Mouse (Mus musculus) mouse trophoblast stem cell (cell line): ENCODE results near the gene Guk1.
"Not testable (repeated sequence)": the region's sequence is repeated elsewhere in the genome, so short reads cannot be mapped to it uniquely, and the experiment has no call there.

Source experiments
- in situ Hi-C, 2 experiments: fragments of 300-500 bp; cut with MseI, MboI; formaldehyde crosslinking; loops; 2 replicates in 1 of 2; 3 replicates in 1 of 2; pipeline ENCODE4 v1.15.1; 2025

The Guk1 gene

DNA sequence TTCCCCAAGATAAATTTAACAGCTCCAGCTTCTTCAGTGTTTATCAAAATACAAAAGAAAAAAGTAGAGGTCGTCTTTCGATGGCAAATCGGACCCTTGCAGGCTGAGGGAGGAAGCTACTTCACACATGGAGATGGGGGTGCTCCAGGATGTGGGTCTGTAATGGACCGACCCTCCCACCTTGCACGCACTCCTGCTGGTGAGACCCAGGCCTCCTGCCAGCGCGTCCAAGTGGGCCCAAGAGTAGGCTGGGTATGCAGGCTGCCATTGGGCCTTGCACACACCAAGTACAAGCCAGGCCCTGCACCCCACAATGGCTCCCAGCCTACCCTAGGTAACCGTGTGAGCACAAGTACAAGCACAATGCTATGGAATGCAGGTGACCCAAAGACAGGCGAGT is 19.5 kb upstream of the Guk1 start:
- in situ Hi-C loops, result not testable (repeated sequence)

DNA sequence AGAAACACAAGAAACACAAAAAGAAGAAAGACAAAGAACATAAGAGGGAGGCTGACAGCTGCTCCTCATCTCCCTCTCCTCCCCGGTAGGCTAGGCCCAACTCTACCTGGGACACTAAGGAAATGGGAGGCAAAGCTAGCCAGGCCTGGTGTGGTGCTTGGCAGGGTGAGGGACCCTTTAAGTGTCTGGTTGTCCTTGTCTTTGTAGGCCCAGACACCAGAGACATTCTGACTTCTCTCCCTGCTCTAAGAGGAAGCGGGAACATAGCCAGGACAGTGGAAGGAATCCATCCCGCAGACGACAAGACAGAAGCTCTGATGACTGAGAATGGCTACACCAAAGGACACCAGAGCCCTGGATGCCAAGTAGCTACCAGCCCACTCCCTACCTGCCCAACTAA is 18.0 kb upstream of the Guk1 start:
- in situ Hi-C loops, result no loop called here

DNA sequence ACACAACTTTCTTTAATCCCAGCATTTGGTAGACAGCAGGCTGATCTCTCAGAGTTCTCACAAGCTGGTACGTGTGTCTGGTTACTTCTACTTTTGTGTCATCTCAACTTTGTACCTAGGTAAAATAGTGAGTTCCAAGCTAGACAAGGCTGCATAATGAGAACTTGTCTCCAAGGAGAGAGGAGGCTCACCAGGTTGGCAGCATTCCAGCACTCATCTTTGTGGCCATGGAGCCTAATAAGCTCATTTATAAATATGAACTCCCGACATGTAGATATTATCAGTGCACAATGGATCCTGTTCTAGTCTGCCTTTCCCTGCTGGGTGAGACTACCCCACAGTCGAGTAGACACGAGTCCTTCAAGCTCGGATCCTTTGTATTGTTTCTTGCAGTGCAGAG is 17.6 kb upstream of the Guk1 start:
- in situ Hi-C loops, result no loop called here

DNA sequence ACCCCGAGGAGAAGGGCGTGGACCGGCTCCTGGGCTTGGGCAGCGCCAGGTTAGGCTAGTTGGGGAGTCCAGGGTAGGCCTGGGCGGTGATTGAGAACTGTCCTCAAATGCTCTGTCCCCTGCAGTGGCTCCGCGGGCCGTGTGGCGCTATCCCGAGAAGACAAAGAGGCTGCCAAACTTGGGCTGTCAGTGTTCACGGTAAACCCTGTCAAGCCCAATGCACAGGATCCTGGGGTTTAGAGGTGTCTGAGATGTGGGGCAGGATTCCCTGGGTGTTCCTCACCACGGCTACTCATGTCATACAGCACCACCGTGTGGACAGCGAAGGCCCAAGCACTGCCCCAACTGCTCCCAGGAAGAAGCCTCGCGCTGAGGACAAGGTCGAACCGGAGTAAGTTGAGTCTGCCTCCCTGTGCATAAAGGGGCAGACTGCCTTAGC is 17.0 kb upstream of the Guk1 start:
- in situ Hi-C loops, result no loop called here

DNA sequence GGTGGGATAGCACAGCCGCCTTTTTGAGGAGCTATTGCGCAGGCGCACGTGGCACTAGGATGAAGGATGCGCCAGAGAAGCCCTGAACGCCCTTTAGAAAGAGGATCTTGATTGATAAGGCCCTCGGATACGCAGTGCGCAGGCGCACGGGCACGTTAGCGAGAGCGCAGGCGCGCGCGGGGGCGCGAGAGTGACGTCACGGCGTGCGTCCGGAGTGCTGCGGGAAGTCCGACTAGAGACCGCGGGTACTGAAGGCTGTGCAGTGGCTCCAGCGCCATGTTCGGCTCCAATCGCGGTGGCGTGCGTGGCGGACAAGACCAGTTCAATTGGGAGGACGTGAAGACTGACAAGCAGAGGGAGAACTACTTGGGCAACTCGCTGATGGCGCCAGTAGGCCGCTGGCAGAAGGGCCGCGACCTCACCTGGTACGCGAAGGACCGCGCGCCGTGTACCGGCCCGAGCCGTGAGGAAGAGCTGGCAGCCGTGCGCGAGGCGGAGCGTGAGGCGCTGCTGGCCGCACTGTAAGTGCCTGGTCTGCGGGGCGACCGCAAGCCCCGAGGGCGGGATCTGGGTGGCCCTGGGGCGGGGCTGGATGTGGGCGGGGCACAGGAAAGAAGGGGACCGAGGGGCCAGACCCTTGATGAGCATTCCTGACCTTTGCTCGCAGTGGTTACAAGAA is 16.3 kb upstream of the Guk1 start, which contains the start of gene 2310033P09Rik:
Gene 2310033P09Rik, plus strand, starts transcription at position 169 of the 679 bp plus-strand sequence.
- in situ Hi-C loops, result no loop called here

DNA sequence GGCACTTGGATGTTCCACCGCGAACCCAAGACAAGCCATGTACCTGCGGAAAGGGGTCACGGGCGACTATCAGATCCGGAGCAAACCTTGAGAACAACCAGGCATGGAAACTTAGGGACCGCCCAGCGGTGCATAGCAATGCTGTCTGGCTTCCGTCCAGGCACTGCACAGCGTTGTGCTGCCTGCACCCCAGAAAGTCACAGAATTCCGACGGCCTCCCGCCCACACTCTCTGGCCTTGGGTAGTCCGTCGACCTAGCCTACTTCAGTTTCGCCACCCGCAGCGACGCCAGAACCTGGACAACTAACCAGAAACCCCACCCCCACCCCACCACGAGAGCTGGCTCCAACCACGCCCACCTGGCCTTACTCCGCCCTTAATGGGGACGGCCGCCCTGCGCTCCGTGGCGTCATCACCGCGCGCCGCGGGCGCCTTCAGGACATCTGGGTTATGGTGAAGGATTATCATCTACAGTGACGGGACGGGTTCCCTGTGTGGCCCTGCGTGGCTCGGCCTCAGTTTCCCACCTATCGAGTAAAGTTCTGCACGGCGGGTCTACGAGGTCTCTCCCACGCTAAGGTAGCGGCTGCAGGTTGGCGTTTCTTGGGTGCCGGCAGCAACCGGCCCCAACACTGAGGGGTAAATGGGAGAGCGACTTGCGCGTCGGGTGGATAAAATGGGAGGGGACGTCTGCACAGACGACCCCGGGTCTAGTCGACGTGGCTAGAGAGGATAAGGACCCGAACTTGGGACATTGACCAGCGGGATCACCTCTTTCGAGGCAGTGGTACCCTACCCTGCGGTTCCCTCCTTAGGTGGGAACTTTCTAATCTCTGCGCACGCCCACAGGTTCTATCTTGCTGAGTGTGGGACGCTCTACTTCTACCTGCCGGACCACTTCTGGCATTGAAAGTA is 10.3 kb upstream of the Guk1 start, which contains the start of gene Mrpl55:
Gene Mrpl55, plus strand, starts transcription at position 406 of the 915 bp plus-strand sequence.
- in situ Hi-C loops, result no loop called here

DNA sequence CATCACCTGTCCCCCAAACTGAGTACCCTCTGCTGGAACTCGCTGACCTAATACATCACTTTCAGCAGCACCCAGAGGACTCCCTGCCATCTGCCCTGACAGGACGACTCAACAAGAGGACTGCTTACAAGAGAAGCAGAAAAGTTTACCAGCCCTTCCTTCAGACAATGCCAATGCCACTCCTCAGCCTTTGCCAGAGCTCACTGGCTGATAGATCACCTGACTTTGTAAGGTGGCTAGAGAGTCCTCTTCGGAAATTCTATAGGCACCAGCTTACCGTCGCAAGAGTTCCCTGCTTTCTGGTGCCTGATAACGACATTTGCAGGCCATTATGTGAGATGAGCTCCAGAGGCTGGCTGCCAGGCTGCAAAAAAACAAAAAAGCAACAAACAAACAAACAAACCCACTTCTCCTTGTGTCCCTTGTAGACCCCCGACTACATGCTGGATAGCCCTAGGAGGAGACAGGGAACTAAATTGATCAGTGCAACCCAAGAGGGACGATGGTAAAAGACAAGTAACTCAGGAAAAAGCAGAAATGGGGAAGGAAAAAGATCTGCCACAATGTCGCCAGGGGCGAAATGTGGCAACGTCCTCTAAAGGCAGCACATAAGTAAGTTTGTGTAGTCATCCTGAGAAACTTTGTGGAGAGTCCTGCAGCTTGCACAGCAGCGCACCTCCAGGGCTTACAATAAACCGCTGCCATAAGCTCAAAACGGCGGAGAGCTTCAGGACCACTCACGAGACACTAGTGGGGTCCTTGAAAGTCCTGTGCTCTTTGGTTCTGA is 9.4 kb upstream of the Guk1 start:
- in situ Hi-C loops, result no loop called here

DNA sequence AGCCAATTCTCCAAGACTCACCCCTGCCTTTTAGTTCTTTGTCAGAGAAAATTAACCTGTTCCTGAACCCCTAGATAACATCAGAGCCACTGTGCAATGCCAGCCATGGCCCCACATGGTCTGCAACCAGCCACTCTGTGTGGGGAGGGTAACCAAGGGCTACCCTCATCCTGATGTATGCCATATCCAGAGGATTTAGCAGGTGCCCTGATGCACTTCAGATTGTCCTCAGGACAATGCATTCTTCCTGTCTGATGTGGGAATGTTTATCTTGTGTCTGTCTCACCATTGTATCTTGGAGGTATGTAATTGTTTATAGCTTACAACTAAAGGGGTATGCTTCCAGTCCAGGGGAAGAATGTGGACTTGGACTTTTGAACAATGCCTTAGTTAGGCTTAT is 4.2 kb upstream of the Guk1 start:
- in situ Hi-C loops, result no loop called here

DNA sequence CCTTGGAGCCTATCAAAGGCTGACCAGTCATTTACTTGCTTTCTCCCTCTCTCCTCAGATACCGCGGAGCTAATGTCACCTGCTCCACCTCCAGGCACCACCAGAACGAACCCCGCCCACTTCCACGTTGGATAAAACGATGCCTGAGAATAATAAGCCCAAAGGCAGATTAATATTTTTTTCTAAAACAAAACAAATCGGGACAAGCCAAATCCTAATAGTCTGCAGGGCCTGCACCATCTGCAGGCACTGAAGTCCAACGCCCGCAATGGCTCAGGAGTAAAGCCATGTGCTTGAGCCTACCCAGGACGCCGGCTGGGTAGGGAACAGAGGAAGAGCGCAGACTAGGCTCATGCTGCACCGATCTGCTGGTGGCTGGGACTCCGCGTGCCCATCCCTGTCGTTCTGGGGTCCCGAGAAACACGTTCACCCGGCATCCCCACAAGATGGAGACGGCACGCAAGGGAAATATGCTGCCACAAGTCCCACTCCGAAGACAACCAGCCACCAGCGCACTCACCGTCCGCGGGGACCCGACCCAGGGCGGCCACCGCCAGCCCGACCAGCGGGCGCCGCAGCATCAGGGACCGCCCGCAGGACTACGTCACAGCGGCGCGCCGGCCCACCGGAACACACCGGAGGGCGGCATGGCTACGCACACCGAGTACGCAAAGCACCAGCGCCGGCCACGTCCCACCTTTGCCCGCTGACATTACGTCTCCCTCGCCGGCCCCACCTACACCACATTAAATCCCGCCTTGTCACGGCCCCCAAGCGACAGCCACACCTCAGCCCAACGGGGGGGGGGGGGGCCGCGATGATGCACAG is 567 bp downstream of the Guk1 start:
- in situ Hi-C loops, result no loop called here

DNA sequence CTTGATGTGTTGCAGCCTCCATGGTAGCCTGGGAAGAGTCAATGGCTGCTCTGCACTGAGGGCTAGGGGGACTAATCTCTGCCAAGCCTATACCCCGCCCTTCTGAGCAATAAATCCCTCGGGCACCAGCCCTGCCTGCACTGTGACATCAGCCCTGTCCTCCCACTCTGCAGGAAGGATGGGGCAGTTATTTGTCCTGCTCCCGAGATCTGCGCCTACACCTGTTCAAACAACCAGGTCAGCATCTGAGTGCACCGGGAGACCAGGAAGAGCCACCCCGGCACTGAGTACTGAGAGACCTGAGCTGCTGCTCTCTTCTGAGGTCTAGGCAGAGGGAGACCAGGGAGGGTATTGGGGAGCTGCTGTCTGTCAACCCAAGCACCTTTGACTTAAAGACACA is 4.3 kb downstream of the Guk1 start:
- in situ Hi-C loops, result loop anchor here in 1 of 2 experiments (10.0 kb wide), 1 partner anchor 93 kb away; no protein-coding TSS in a partner anchor

DNA sequence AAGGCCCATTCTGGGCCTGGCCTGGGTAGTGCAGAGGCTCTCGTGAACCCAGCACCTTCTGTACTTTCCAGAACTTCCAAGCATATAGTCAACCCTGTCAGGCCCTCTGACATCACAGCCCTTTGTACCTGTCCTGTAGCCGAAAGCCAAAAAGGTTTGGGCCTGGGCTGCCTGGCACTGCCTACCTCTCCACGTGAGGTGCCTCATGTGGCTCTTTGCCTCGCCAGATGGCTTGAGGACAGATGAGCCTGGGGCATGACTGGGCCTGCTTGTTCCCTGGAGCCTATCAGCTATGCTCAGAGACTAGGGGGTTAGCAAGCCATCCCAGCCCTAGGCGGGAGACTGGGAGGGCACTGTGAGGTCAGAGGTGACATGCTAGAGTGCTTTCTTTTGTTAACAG is 6.5 kb downstream of the Guk1 start:
- in situ Hi-C loops, result loop anchor here in 1 of 2 experiments (10.0 kb wide), 1 partner anchor 91 kb away; no protein-coding TSS in a partner anchor

DNA sequence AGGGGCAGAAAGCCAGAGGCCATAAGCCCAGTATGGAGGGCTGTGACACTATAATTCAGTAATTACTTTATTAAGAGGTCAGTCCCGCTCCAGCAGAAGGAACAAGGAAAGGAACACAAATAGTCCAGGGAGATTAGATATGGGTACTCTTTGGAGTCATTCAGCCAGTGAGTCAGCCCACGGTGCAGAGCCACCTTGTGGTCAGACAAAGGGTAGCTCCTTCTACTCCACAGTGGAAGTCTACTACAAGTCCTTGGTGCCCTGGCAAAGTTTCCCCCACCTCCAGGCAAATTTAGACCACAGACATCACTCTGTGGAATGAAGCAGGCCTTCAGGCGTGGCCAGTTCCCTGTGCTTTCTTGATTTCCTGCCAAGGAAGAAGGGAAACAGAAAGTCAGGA is 8.2 kb downstream of the Guk1 start:
- in situ Hi-C loops, result loop anchor here in 1 of 2 experiments (10.0 kb wide), 1 partner anchor 89 kb away; no protein-coding TSS in a partner anchor

DNA sequence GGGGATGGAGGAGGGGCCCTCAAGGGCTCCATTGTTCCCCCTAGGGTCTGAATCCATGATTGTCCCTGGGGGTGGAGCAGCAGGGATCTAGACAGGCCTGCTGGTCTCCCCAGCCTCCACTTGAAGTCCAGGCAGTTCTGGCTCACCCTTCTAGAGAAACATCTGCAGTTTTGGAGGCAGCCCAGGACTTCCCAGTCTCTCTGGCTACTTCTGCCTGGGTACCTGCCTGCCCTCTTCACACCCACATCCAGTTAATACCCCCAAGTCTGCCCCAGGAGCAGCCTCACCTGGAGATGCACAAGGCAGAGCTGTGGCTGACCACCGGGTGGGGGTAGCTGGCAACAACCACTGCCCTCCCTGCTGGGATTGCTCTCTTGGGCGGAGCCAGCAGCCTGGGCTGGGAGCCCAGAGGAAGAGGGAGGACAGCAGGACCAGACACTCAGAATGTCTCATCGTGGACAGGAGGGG is 9.1 kb downstream of the Guk1 start, which contains the start of gene Gjc2:
Gene Gjc2, minus strand, starts transcription at position 350 of the 468 bp plus-strand sequence.
- in situ Hi-C loops, result loop anchor here in 1 of 2 experiments (10.0 kb wide), 1 partner anchor 88 kb away; no protein-coding TSS in a partner anchor

DNA sequence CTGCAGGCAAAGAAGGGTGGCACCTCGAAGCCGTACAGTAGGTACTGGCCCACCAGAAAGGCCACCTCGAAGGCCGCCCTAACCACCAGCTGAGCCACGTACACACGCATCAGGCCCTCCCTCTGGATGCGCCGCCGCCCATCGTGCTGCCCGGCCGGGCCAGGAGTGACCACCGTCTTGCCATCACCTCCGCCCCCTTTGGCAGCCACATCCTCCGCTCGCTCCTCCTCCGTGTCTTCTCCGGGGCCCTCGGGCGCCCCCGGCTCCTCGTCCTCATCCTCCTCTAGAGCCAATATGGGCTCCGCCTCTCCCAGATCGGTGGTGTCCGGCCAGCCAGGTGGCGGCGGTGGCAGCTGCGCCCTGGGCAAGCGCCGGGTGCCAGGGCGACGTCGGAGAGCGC is 15.1 kb downstream of the Guk1 start:
- in situ Hi-C loops, result no loop called here

DNA sequence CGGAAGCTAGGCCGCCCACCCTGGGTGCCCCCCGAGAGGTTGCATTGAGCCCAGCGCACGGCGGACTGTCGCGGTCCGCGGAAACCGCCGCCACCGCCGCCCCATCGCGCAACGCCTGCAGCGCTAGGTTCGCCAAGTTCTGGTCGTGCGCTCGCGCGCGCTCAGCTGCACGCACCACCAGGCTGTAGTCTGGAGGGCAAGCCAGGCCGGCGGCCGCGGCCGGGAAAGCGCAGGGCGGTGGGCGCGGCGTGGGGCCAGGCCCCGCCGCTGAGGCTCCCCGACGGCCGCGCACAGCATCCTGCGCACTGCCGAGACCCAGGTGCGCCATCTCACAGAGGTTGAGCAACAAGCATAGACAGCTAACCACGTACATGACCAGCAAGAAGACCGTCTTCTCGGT is 15.5 kb downstream of the Guk1 start:
- in situ Hi-C loops, result no loop called here

DNA sequence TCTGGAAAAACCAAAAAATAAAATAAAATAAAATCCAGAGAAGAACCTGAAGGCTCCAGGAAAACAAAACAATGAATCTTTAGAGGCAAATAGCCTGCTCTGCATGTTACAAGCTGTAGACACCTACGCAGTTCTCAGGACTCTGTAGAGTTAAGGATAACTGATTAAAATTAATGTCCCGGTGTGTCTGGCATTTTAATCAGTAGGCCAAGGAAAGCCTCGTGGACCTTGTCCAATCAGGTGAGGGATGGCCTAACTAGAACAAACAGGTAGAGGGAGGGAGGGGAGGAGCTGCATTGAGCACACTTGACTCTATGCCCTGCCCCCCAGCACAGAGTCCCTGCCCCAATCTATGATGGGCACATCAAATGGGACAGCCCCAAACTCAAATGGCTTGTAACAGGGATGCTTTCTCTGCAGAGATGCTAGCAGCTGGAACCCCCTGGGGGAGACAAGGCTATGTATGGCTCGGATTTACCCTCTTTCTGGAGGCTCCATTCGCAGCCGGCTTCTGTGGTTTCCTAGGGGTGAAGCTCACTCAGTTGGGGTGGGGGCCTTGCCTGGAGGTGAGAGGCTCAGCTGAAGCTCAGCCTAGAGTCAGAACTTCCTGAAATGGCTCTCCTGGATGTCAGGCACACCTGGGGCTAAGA is 17.7 kb downstream of the Guk1 start:
- in situ Hi-C loops, result no loop called here

DNA sequence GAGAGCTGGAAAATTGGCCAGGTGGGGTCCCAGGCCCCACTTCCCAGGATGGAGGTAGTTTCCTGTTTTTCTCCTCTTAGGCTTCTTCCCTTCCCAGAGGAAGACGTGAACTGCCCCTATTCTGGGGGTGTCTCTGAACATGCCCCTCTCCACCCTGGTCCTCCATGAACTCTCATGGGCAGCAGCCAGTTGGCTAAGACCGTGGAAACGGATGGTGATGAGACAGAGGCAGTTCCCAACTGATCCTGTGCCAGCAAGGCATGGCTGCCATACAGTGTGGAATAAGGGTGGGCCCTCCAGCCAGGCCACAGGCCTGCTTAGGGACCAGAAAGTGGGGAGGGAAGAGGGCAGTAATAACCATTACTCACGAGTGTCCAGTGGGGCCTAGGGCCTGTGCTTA is 21.5 kb downstream of the Guk1 start:
- in situ Hi-C loops, result no loop called here

DNA sequence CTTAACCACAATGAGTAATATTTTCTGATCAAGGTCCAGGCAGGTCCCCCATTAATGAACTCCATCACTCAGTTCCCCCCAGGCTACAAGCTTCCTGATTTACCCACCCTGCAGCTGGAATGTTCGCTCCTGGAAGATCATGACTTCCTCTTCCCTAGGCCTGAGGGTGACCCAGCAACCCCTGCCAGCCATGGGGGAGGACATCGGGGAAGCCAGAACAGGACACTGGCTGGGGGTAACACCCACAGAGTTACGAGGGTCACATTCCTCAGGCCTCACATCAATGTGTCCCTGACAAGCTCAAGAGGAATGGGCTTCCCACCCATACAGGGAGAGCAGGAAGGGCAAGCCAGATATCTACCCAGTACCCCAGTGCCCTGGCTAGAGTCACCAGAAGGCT is 22.2 kb downstream of the Guk1 start:
- in situ Hi-C loops, result no loop called here

DNA sequence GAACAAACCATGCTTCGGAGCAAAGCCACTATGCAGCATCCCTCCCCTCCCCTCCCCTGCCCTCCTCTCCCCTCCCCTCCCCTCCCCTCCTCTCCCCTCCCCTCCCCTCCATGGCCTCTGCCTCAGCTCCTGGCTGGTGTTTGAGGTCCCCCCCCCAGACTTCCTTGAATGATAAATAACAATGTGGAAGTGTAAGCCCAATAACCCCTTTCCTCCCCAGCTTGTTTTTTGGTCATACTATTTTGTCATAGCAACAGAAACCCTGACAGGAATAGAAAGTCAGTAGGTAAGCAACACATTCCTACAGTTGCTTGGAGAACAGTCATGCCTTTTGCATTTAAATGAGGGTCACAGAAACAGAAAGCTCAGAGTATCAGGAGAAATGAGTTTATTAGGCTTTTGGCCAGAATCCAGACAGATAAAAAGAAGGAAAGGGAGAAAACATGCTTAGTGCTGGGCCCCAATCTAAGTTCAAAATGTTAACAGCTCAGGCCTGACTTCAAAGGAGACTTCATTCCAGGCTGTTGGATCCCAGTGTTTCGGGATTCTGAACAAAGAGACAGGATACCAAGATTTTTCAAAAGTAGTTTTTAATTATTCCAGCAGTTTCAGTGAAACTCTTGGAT is 26.3 kb downstream of the Guk1 start:
- in situ Hi-C loops, result no loop called here

DNA sequence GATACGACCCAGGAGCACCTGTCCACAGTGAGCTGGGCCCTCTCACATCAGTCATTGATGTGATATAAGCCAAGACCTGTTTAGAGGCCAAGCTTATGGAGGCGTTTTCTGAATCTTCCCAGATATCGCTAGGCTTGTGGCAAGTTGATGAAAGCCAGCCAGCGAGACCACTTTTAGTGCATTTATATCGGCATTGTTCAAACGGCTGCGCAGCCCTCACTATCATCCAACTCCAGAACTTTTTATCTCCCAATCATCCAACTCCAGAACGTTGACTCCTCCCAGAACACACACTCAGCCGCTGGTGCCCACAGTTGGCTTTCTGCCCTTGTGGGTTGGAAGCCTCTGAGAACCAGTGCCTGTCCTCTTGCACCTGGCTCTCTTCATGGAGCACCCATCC is 27.6 kb downstream of the Guk1 start:
- in situ Hi-C loops, result no loop called here
